Mouse (Mus musculus): ENCODE results near the gene Mnt.

The Mnt gene

GRCm38 (mm10) chr11:74831606-74832451 is 1.1 kb downstream of the Mnt start:
- peak; percentile 98 to 99 for DNase-seq (ENCODE audit: low spot score in 2 of 2)

GRCm38 (mm10) chr11:74832503-74833143 is 1.9 kb downstream of the Mnt start:
- DNase-seq (ENCODE audit: low spot score in 2 of 2) = peak; percentile 56 to 77

- DNase-seq (ENCODE audit: low spot score in 2 of 2) = no peak
Measured at GRCm38 (mm10) chr11:74833536-74834358, 3.0 kb downstream of the Mnt start.

- DNase-seq (ENCODE audit: low spot score in 2 of 2) = no peak
Measured at GRCm38 (mm10) chr11:74834359-74834638, 3.6 kb downstream of the Mnt start.

GRCm38 (mm10) chr11:74834650-74835277 is 4.0 kb downstream of the Mnt start:
- DNase-seq (ENCODE audit: low spot score in 2 of 2) = no peak

GRCm38 (mm10) chr11:74835593-74836224 is 5.0 kb downstream of the Mnt start:
- no peak for DNase-seq (ENCODE audit: low spot score in 2 of 2)

- no peak for DNase-seq (ENCODE audit: low spot score in 2 of 2)
Measured at GRCm38 (mm10) chr11:74836225-74837055, 5.7 kb downstream of the Mnt start.

GRCm38 (mm10) chr11:74837056-74837693 is 6.5 kb downstream of the Mnt start:
- DNase-seq (ENCODE audit: low spot score in 2 of 2) = no peak

- peak; percentile 91 to 95 for DNase-seq (ENCODE audit: low spot score in 2 of 2)
Measured at GRCm38 (mm10) chr11:74837694-74838431, 7.1 kb downstream of the Mnt start.

- DNase-seq (ENCODE audit: low spot score in 2 of 2) = peak in 1 of 2 experiments; percentile 96
Measured at GRCm38 (mm10) chr11:74838441-74838840, 7.7 kb downstream of the Mnt start.

GRCm38 (mm10) chr11:74838971-74839370 is 8.3 kb downstream of the Mnt start:
- peak; percentile 48 to 75 for DNase-seq (ENCODE audit: low spot score in 2 of 2)

GRCm38 (mm10) chr11:74839860-74840715 is 9.4 kb downstream of the Mnt start:
- no peak for DNase-seq (ENCODE audit: low spot score in 2 of 2)

GRCm38 (mm10) chr11:74840739-74841138 is 10.0 kb downstream of the Mnt start:
- DNase-seq (ENCODE audit: low spot score in 2 of 2) = no peak

GRCm38 (mm10) chr11:74841366-74841765 is 10.6 kb downstream of the Mnt start:
- no peak for DNase-seq (ENCODE audit: low spot score in 2 of 2)

- DNase-seq (ENCODE audit: low spot score in 2 of 2) = no peak
Measured at GRCm38 (mm10) chr11:74842045-74842444, 11.3 kb downstream of the Mnt start.

- DNase-seq (ENCODE audit: low spot score in 2 of 2) = no peak
Measured at GRCm38 (mm10) chr11:74842656-74843434, 12.1 kb downstream of the Mnt start.

- DNase-seq (ENCODE audit: low spot score in 2 of 2) = no peak
Measured at GRCm38 (mm10) chr11:74843435-74843714, 12.7 kb downstream of the Mnt start.

- no peak for DNase-seq (ENCODE audit: low spot score in 2 of 2)
Measured at GRCm38 (mm10) chr11:74843761-74844160, 13.0 kb downstream of the Mnt start.
